Mouse (Mus musculus) midbrain, embryonic 15.5 days (tissue): ENCODE data around the gene Aox2. TPM values are rescaled to one million over a fixed set of nuclear protein-coding genes. Genes with fewer than 3 reads are reported as not detected.
"Not testable (repeated sequence)": the region's sequence is repeated elsewhere in the genome, so short reads cannot be mapped to it uniquely, and the experiment has no call there.

Experiments
- ATAC-seq: fragments of 200-750 bp; cut with Nextera tagmentation; replicated peaks from 2 replicates; pipeline ENCODE4 v1.8.0; 2017; ENCODE audit warnings: moderate TSS enrichment
- H3K27ac ChIP-seq: fragments of 300-500 bp; sonication (generic); 2 replicates; pipeline ENCODE4 v1.5.1; 2015; ENCODE audit warnings: mild to moderate bottlenecking, inconsistent platforms
- H3K27me3 ChIP-seq: fragments of 300-500 bp; sonication (generic); replicated peaks from 2 replicates; pipeline ENCODE4 v1.6.1; 2015; ENCODE audit warnings: inconsistent platforms
- H3K36me3 ChIP-seq: fragments of 300-500 bp; sonication (generic); replicated peaks from 2 replicates; pipeline ENCODE4 v1.6.1; 2015; ENCODE audit warnings: inconsistent platforms
- H3K4me1 ChIP-seq: fragments of 300-500 bp; sonication (generic); 2 replicates; pipeline ENCODE4 v1.6.1; 2015; ENCODE audit warnings: inconsistent platforms
- H3K4me2 ChIP-seq: fragments of 300-500 bp; sonication (generic); 2 replicates; pipeline ENCODE4 v1.6.1; 2015; ENCODE audit warnings: inconsistent platforms, mild to moderate bottlenecking, moderate library complexity
- H3K4me3 ChIP-seq: fragments of 300-500 bp; sonication (generic); 2 replicates; pipeline ENCODE4 v1.5.1; 2015; ENCODE audit warnings: mild to moderate bottlenecking, inconsistent platforms
- H3K9ac ChIP-seq: fragments of 300-500 bp; sonication (generic); 2 replicates; pipeline ENCODE4 v1.6.1; 2015; ENCODE audit warnings: mild to moderate bottlenecking, inconsistent platforms
- H3K9me3 ChIP-seq: fragments of 300-500 bp; sonication (generic); 2 replicates; pipeline ENCODE4 v1.6.1; 2016; ENCODE audit warnings: inconsistent platforms
- WGBS: fragments of 180-500 bp; shearing (Covaris S2); methylation state at CpG from one replicate; pipeline ENCODE4 v1.1.7; 2015; ENCODE audit warnings: mixed read lengths; 5-methylcytosine and 5-hydroxymethylcytosine counted together
- polyA plus RNA-seq: library from polyadenylated mRNA; unstranded; fragments of >200 nt; fragmentation: Nextera tagmentation; extraction: Ambion mirVana; gene quantifications from 2 replicates; pipeline ENCODE4 v1.2.1, GENCODE M21; 2015

Gene Aox2
- polyA plus RNA-seq, 1 experiment from 2014 or later: not detected

- no peak overlapping the region for H3K9ac ChIP-seq
- H3K27ac ChIP-seq: no peak overlapping the region
- H3K4me2 ChIP-seq: no peak overlapping the region
- no peak overlapping the region for H3K4me3 ChIP-seq
- H3K4me1 ChIP-seq: no peaks in the 10 kb centered on the region
- no peaks in the 10 kb centered on the region for H3K27me3 ChIP-seq
- no peaks in the 10 kb centered on the region for H3K36me3 ChIP-seq
- no peaks in the 10 kb centered on the region for H3K9me3 ChIP-seq
- WGBS: 59% methylated on average over 4 of the region's 4 CpGs
- ATAC-seq: no peak
Observed at GRCm38 (mm10) chr1:58362296-58362695, 84.2 kb downstream of the Aox2 start.

DNA sequence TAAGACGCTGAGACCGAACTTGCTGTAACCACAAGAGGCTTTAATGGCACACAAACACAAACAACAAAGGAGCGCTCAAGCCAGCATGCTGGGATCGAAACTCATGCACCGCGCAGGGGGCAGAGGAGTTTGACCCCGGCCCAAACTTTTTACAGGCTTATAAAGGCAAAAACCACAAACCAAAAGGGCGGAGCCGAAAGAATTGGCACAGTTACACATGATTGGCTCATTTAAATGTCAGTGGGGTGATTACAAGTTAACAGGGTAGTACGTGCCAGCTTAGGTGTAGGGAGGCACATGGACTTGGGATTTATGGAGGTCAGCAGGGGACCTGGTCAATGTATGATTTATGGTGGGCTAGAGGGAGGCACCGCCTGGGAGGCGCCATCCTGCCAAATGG, 86.4 kb downstream of the Aox2 start:
- no peak for ATAC-seq
- no peak overlapping the region for H3K4me2 ChIP-seq
- H3K9ac ChIP-seq: no peak overlapping the region
- no peak overlapping the region for H3K27ac ChIP-seq
- no peaks in the 10 kb centered on the region for H3K4me1 ChIP-seq
- H3K9me3 ChIP-seq: no peaks in the 10 kb centered on the region
- H3K27me3 ChIP-seq: no peaks in the 10 kb centered on the region
- WGBS: 90% methylated on average over 12 of the region's 12 CpGs
- no peak overlapping the region for H3K4me3 ChIP-seq
- no peaks in the 10 kb centered on the region for H3K36me3 ChIP-seq

GRCm38 (mm10) chr1:58365829-58366228, 87.7 kb downstream of the Aox2 start:
- Histone ChIP-seq H3K9ac (no peak overlapping the region), H3K4me2 (no peak overlapping the region), H3K36me3 (no peaks in the 10 kb centered on the region), H3K27me3 (no peaks in the 10 kb centered on the region), H3K27ac (no peak overlapping the region), H3K4me3 (no peak overlapping the region), H3K4me1 (no peaks in the 10 kb centered on the region), H3K9me3 (no peaks in the 10 kb centered on the region)
- 98% methylated on average over 3 of the region's 3 CpGs for WGBS
- no peak for ATAC-seq

DNA sequence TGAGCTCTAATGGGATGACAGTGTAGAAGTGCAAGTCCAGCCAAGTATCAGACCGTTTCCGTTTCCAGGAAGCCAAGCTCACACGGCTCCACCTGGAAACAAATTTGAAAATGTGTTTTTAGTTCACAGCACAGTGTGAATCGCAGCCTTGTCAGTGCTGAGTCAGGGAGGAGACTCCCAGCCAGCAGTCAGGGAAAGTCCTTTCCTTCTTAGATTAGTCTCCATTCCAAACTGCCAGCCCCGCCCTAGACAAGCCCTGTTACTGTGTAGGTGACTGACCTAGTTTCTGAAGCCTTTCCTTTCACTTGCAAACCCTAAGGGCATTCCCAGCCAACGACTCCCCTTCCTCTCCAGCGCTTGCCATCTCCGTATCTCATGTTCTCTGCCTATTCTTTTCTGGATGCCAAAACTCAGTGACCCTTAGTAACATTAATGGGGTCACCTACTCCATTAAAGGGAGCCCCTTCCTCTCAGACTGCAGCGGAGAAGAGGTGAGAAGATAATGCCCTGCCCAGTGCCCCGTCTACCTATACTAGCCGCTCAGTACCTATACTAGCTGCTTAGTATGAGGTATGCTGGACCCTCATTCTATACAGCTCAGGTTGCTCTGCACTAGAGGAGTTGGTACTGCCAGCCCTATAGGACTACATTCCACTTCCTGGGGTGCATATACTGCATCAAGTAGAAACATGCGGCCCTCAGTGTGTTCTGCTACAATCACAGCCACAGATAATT, 88.8 kb downstream of the Aox2 start:
- no peaks in the 10 kb centered on the region for H3K36me3 ChIP-seq
- WGBS: 89% methylated on average over 12 of the region's 12 CpGs
- no peak overlapping the region for H3K4me2 ChIP-seq
- no peaks in the 10 kb centered on the region for H3K27me3 ChIP-seq
- H3K9me3 ChIP-seq: no peaks in the 10 kb centered on the region
- H3K27ac ChIP-seq: no peak overlapping the region
- no peak overlapping the region for H3K4me3 ChIP-seq
- H3K4me1 ChIP-seq: no peaks in the 10 kb centered on the region
- no peak overlapping the region for H3K9ac ChIP-seq
- no peak for ATAC-seq

DNA sequence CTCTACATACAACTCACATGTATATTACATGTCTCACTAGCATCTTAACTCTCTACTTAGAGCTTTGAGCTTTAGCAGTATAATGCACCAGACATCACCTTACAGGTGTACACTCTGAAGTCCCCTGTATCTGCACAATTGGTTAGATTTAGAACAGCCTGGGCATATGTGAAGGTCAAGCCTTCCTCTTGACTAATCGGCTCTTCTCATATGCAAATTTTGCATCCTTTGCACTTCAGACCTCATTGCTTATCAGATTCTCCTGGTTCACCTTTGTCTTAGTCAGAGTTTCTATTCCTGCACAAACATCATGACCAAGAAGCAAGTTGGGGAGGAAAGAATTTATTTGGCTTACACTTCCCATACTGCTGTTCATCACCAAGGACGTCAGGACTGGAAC, 91.6 kb downstream of the Aox2 start:
- Histone ChIP-seq H3K9ac (no peak overlapping the region), H3K27me3 (no peaks in the 10 kb centered on the region), H3K4me1 (no peaks in the 10 kb centered on the region), H3K4me2 (no peak overlapping the region), H3K27ac (no peak overlapping the region), H3K4me3 (no peak overlapping the region), H3K36me3 (no peaks in the 10 kb centered on the region), H3K9me3 (no peaks in the 10 kb centered on the region)
- ATAC-seq: no peak
- 74% methylated on average over 2 of the region's 2 CpGs for WGBS

GRCm38 (mm10) chr1:58374266-58374665, 96.1 kb downstream of the Aox2 start:
- H3K4me1 ChIP-seq, H3K9ac ChIP-seq, H3K9me3 ChIP-seq, ATAC-seq, H3K4me2 ChIP-seq, H3K27me3 ChIP-seq, H3K27ac ChIP-seq, H3K36me3 ChIP-seq, H3K4me3 ChIP-seq: not testable (repeated sequence)
- WGBS: 85% methylated on average over 2 of the region's 2 CpGs

GRCm38 (mm10) chr1:58375574-58376147, 97.5 kb downstream of the Aox2 start:
- no peak overlapping the region for H3K4me2 ChIP-seq
- H3K4me3 ChIP-seq: no peak overlapping the region
- no peak overlapping the region for H3K27ac ChIP-seq
- no peak overlapping the region for H3K9ac ChIP-seq
- 75% methylated on average over 3 of the region's 3 CpGs for WGBS
- H3K27me3 ChIP-seq: no peaks in the 10 kb centered on the region
- no peaks in the 10 kb centered on the region for H3K36me3 ChIP-seq
- H3K9me3 ChIP-seq: no peaks in the 10 kb centered on the region
- no peaks in the 10 kb centered on the region for H3K4me1 ChIP-seq
- ATAC-seq: no peak

- WGBS: 76% methylated on average over 5 of the region's 5 CpGs
- H3K4me2 ChIP-seq: no peak overlapping the region
- no peak overlapping the region for H3K27ac ChIP-seq
- H3K9me3 ChIP-seq: no peaks in the 10 kb centered on the region
- no peaks in the 10 kb centered on the region for H3K27me3 ChIP-seq
- H3K4me1 ChIP-seq: no peaks in the 10 kb centered on the region
- no peak overlapping the region for H3K4me3 ChIP-seq
- H3K36me3 ChIP-seq: no peaks in the 10 kb centered on the region
- no peak overlapping the region for H3K9ac ChIP-seq
- ATAC-seq: no peak
Observed at GRCm38 (mm10) chr1:58382586-58383281, 104.6 kb downstream of the Aox2 start.

DNA sequence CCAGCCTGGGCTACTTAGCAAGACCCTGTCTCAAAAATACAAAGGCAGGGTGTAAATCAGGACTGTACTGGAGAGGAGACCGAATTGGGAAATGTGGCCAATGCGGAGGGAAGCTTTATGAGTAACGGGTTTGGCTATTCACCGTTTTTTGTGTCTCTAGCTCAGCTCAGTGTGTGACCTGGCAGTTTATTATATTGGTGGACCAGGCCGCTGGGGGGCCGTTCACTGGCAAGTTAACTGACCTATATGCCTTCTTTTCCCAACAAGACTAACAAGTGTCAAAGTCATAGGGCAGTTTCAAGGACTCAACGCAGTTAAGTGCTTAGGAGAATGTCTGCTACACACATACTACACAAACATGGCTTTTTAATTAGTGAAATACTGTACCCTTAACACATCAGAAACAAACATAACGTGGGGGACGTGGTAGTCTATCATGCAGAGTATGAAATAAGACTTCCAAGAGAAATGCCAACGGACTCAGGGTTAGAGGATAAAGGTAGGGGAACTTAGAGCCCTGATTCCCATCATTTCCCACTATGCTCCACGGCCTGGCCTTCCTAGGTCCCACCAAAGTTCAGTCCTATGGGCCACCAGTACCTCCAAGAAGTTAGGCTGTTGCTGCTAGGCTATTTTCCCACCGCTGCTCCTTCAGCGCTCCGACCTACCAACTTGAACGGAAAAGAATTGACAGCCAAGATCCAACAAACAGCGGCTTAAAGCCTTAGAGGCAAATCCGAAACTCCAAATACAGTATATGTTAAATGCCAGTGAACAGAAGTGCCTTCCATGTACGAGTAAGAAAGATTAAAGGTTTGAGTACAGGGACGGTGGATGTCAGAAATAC, 113.5 kb downstream of the Aox2 start:
- Histone ChIP-seq H3K9ac (peak overlapping the region; percentile 92), H3K27ac (peak overlapping the region; percentile 99), H3K4me1 (peaks cover 23% of the 10 kb centered on the region), H3K4me3 (peak overlapping the region; percentile 92), H3K27me3 (no peaks in the 10 kb centered on the region), H3K4me2 (peak overlapping the region; percentile 55), H3K9me3 (no peaks in the 10 kb centered on the region), H3K36me3 (peaks cover 11% of the 10 kb centered on the region)
- no peak for ATAC-seq
- 45% methylated on average over 19 of the region's 19 CpGs for WGBS

DNA sequence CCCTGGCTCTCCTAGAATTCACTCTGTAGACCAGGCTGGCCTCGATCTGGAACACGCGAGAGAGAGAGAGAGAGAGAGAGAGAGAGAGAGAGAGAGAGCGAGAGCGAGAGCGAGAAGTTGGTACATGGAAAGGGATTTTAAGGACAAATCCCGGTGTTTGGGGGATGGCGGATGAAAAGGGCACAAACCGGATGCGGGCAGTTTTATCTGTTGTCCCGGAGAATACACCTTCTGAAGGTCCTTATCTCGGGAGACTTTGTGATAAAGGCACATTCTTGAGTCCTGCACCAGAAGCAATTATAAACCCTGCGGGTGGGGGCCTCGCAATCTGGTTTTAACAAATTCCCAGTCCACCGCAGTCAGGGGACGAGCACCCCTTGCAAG, 114.1 kb downstream of the Aox2 start:
- WGBS: 0% methylated on average over 16 of the region's 16 CpGs
- ATAC-seq: peak; percentile 31
- H3K27ac ChIP-seq: peak overlapping the region; percentile 99

DNA sequence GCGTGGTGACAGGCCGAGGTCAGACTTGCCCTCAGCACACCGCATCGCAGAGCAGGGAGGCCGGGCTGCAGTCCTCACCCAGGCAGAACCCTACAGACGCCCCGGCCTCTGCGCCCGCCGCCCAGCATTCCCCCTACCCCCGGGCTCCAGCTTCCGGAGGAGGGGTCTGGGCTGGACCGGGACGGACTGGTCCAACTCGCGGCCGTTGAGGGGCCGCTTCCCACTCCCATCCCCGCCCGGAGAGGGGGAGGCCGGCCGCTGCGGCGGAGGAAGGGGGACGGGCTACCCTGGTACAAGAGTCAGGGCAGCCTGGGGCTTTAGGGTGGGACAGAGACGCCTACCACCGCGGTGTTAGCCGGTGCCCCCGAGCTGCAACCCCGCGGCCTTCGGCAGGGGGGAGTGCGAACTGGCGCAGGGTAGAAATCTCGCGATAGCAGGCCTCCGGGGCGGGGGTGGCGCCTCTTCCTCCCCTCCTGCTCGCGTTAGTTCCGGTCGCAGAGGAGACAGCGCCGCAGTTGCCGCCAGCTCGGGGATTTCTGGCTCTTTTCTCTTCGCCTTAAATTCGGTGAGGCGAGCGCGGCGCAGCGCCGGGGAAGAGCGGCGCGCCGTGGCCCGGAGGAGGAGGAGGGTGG, 114.6 kb downstream of the Aox2 start, which contains the start of gene Bzw1:
Gene Bzw1, plus strand, starts transcription at position 247 of the 632 bp plus-strand sequence.
- WGBS: 0% methylated on average over 56 of the region's 61 CpGs
- peaks cover 17% of the 10 kb centered on the region for H3K36me3 ChIP-seq
- peak within 1 kb of the TSS; percentile 92 for H3K9ac ChIP-seq
- H3K27me3 ChIP-seq: no peaks in the 10 kb centered on the region
- no peaks in the 10 kb centered on the region for H3K9me3 ChIP-seq
- peak within 1 kb of the TSS; percentile 74 for H3K4me2 ChIP-seq
- peak within 1 kb of the TSS; percentile 99 for H3K27ac ChIP-seq
- peaks cover 23% of the 10 kb centered on the region for H3K4me1 ChIP-seq
- H3K4me3 ChIP-seq: peak within 1 kb of the TSS; percentile 92
- ATAC-seq: peak; percentile 98

More for the DNA sequence above, 114.1 kb downstream of the Aox2 start:
- Histone ChIP-seq H3K9me3 (no peaks in the 10 kb centered on the region), H3K36me3 (peaks cover 12% of the 10 kb centered on the region), H3K4me1 (peaks cover 23% of the 10 kb centered on the region), H3K27me3 (no peaks in the 10 kb centered on the region), H3K9ac (peak overlapping the region; percentile 92), H3K4me3 (peak overlapping the region; percentile 92), H3K4me2 (peak overlapping the region; percentile 55)
